Mouse (Mus musculus) cerebellum, adult 2 months (tissue): ENCODE results near the gene Nckap5.

Source experiments
- CTCF ChIP-seq: fragments of 200-500 bp; IDR thresholded peaks from 2 replicates; pipeline ENCODE4 v1.5.1; 2011; ENCODE audit warnings: low read depth, mild to moderate bottlenecking, control low read depth, low read length, moderate library complexity, borderline replicate concordance; ENCODE audit not compliant: insufficient read depth
- POLR2A ChIP-seq: fragments of 200-500 bp; IDR thresholded peaks from 2 replicates; pipeline ENCODE4 v1.6.1; 2011; ENCODE audit warnings: low read length, control low read depth, borderline replicate concordance; ENCODE audit not compliant: insufficient read depth

GRCm38 (mm10) chr1:126679348-126679747 is 151.3 kb downstream of the Nckap5 start:
- TF ChIP-seq CTCF, result no peak
- TF ChIP-seq POLR2A, result no peak
